Mouse (Mus musculus) CH12.LX (cell line): Measurements from ENCODE around the gene Hist1h3g. TPM values are rescaled to one million over a fixed set of nuclear protein-coding genes. Genes with fewer than 3 reads are reported as not detected.

Source experiments
- DNase-seq: peaks from one replicate; pipeline ENCODE4 v3.0.0-alpha.2; 2013; ENCODE audit errors: extremely low read depth
- H3K27ac ChIP-seq: 2 replicates; pipeline ENCODE4 v1.5.1; 2012; ENCODE audit warnings: low read depth, mild to moderate bottlenecking, control low read depth, moderate library complexity; ENCODE audit not compliant: insufficient read depth
- H3K27me3 ChIP-seq: replicated peaks from 2 replicates; pipeline ENCODE3; 2012; ENCODE audit warnings: inconsistent platforms
- H3K36me3 ChIP-seq, 2 experiments: replicated peaks in 1 of 2; 2 replicates each; pipeline versions ENCODE3 to v1.6.1; 2012; ENCODE audit warnings: inconsistent platforms in 1 of 2, low read length in 1 of 2, mild to moderate bottlenecking in 1 of 2, mixed read lengths in 1 of 2, moderate library complexity in 1 of 2; ENCODE audit not compliant: control insufficient read depth in 1 of 2, insufficient read depth in 1 of 2
- H3K4me1 ChIP-seq, 2 experiments: 2 replicates each; pipeline ENCODE4 v1.6.1; 2012; ENCODE audit warnings: inconsistent platforms in 1 of 2, moderate library complexity in 1 of 2; ENCODE audit not compliant: insufficient read depth in 2 of 2, control insufficient read depth in 1 of 2
- H3K4me2 ChIP-seq: 2 replicates; pipeline ENCODE4 v1.6.1; 2012; ENCODE audit warnings: low read depth, mild to moderate bottlenecking, control low read depth; ENCODE audit not compliant: poor library complexity, insufficient read depth, severe bottlenecking
- H3K4me3 ChIP-seq, 3 experiments: fragments of 150-350 bp in 1 of 3; sonication (generic) in 1 of 3; replicated peaks in 1 of 3; 2 replicates each; pipeline versions ENCODE3 to v1.5.1; 2011 to 2012; ENCODE audit warnings: low read depth in 2 of 3, low read length in 2 of 3, mild to moderate bottlenecking in 2 of 3, moderate library complexity in 2 of 3, control low read depth in 1 of 3, improper control_type of control experiment in 1 of 3, inconsistent platforms in 1 of 3, mixed read lengths in 1 of 3; ENCODE audit not compliant: poor library complexity in 1 of 3
- H3K79me2 ChIP-seq: replicated peaks from 2 replicates; pipeline ENCODE4 v1.6.1; 2012; ENCODE audit warnings: mild to moderate bottlenecking, moderate library complexity; ENCODE audit not compliant: control insufficient read depth, poor library complexity, insufficient read depth, severe bottlenecking; ENCODE audit errors: extremely low read depth
- H3K9ac ChIP-seq: 2 replicates; pipeline ENCODE4 v1.6.1; 2012; ENCODE audit warnings: low read depth, mild to moderate bottlenecking, control low read depth, moderate library complexity; ENCODE audit not compliant: insufficient read depth
- H3K9me3 ChIP-seq: replicated peaks from 2 replicates; pipeline ENCODE3; 2012; ENCODE audit warnings: low read length, inconsistent platforms, mixed read lengths
- BHLHE40 ChIP-seq: IDR thresholded peaks from 2 replicates; pipeline ENCODE4 v1.6.1; 2011; ENCODE audit warnings: mild to moderate bottlenecking, low read depth, low read length, improper control_type of control experiment
- CHD1 ChIP-seq: IDR thresholded peaks from 2 replicates; pipeline ENCODE4 v1.6.1; 2012; ENCODE audit warnings: low read depth, low read length, improper control_type of control experiment, inconsistent platforms
- CHD2 ChIP-seq: IDR thresholded peaks from 2 replicates; pipeline ENCODE4 v1.6.1; 2011; ENCODE audit warnings: low read length, improper control_type of control experiment
- CTCF ChIP-seq, 2 experiments: IDR thresholded peaks in 1 of 2; conservative IDR thresholded peaks in 1 of 2; 2 replicates each; pipeline ENCODE4 v1.5.1; 2011 to 2012; ENCODE audit warnings: low read depth in 2 of 2, low read length in 2 of 2, improper control_type of control experiment in 1 of 2, inconsistent platforms in 1 of 2, mild to moderate bottlenecking in 1 of 2, moderate library complexity in 1 of 2
- E2F4 ChIP-seq: IDR thresholded peaks from 2 replicates; pipeline ENCODE4 v1.6.1; 2011; ENCODE audit warnings: low read depth, low read length, improper control_type of control experiment; ENCODE audit not compliant: insufficient replicate concordance
- ELF1 ChIP-seq: IDR thresholded peaks from 2 replicates; pipeline ENCODE4 v1.6.1; 2014; ENCODE audit warnings: low read depth, mild to moderate bottlenecking, inconsistent platforms, low read length, improper control_type of control experiment
- EP300 ChIP-seq: IDR thresholded peaks from 2 replicates; pipeline ENCODE4 v1.6.1; 2011; ENCODE audit warnings: low read length, improper control_type of control experiment
- ETS1 ChIP-seq: conservative IDR thresholded peaks from 2 replicates; pipeline ENCODE4 v1.6.1; 2012; ENCODE audit warnings: low read depth, mild to moderate bottlenecking, inconsistent platforms, low read length, improper control_type of control experiment, moderate library complexity
- GABPA ChIP-seq: IDR thresholded peaks from 2 replicates; pipeline ENCODE4 v1.6.1; 2012; ENCODE audit warnings: low read depth, low read length, improper control_type of control experiment, inconsistent platforms; ENCODE audit not compliant: insufficient replicate concordance
- HCFC1 ChIP-seq: IDR thresholded peaks from 2 replicates; pipeline ENCODE4 v1.6.1; 2012; ENCODE audit warnings: low read depth, mild to moderate bottlenecking, inconsistent platforms, low read length, improper control_type of control experiment
- IRF4 ChIP-seq: IDR thresholded peaks from 2 replicates; pipeline ENCODE4 v1.6.1; 2014; ENCODE audit warnings: low read depth, mild to moderate bottlenecking, inconsistent platforms, low read length, improper control_type of control experiment
- JUN ChIP-seq: IDR thresholded peaks from 2 replicates; pipeline ENCODE4 v1.6.1; 2011; ENCODE audit warnings: low read depth, mild to moderate bottlenecking, low read length, improper control_type of control experiment, moderate library complexity; ENCODE audit not compliant: insufficient read depth
- JUND ChIP-seq: conservative IDR thresholded peaks from 2 replicates; pipeline ENCODE4 v1.6.1; 2011; ENCODE audit warnings: low read depth, low read length, improper control_type of control experiment
- KAT2A ChIP-seq: IDR thresholded peaks from 2 replicates; pipeline ENCODE4 v1.6.1; 2012; ENCODE audit warnings: low read length, improper control_type of control experiment, inconsistent platforms; ENCODE audit not compliant: insufficient replicate concordance
- MAFK ChIP-seq: IDR thresholded peaks from 2 replicates; pipeline ENCODE4 v1.6.1; 2011; ENCODE audit warnings: low read length, improper control_type of control experiment; ENCODE audit not compliant: insufficient replicate concordance
- MAX ChIP-seq: IDR thresholded peaks from 2 replicates; pipeline ENCODE4 v1.6.1; 2011; ENCODE audit warnings: low read length, improper control_type of control experiment
- MAZ ChIP-seq: IDR thresholded peaks from 2 replicates; pipeline ENCODE4 v1.6.1; 2012; ENCODE audit warnings: low read depth, mild to moderate bottlenecking, inconsistent platforms, low read length, improper control_type of control experiment, moderate library complexity
- MEF2A ChIP-seq: IDR thresholded peaks from 2 replicates; pipeline ENCODE4 v1.6.1; 2014; ENCODE audit warnings: low read depth, mild to moderate bottlenecking, inconsistent platforms, low read length, improper control_type of control experiment, borderline replicate concordance
- MXI1 ChIP-seq: IDR thresholded peaks from 2 replicates; pipeline ENCODE4 v1.6.1; 2011; ENCODE audit warnings: mild to moderate bottlenecking, low read depth, low read length, improper control_type of control experiment
- MYC ChIP-seq: IDR thresholded peaks from 2 replicates; pipeline ENCODE4 v1.6.1; 2011; ENCODE audit warnings: low read depth, mild to moderate bottlenecking, improper control_type of control experiment, low read length
- NELFE ChIP-seq: IDR thresholded peaks from 2 replicates; pipeline ENCODE4 v1.6.1; 2011; ENCODE audit warnings: low read depth, low read length, improper control_type of control experiment
- NRF1 ChIP-seq: IDR thresholded peaks from 2 replicates; pipeline ENCODE4 v1.6.1; 2014; ENCODE audit warnings: low read depth, mild to moderate bottlenecking, inconsistent platforms, low read length, improper control_type of control experiment, moderate library complexity
- PAX5 ChIP-seq: IDR thresholded peaks from 2 replicates; pipeline ENCODE4 v1.6.1; 2012; ENCODE audit warnings: low read length, inconsistent platforms, mixed read lengths
- POLR2A ChIP-seq: IDR thresholded peaks from 2 replicates; pipeline ENCODE4 v1.6.1; 2011; ENCODE audit warnings: low read depth, mild to moderate bottlenecking, improper control_type of control experiment, low read length
- POLR2AphosphoS2 ChIP-seq: IDR thresholded peaks from 2 replicates; pipeline ENCODE4 v1.6.1; 2011; ENCODE audit warnings: low read depth, low read length, improper control_type of control experiment
- RAD21 ChIP-seq: IDR thresholded peaks from 2 replicates; pipeline ENCODE4 v1.6.1; 2011; ENCODE audit warnings: low read depth, mild to moderate bottlenecking, low read length, improper control_type of control experiment, moderate library complexity
- RCOR1 ChIP-seq: conservative IDR thresholded peaks from 2 replicates; pipeline ENCODE4 v1.6.1; 2012; ENCODE audit warnings: low read depth, mild to moderate bottlenecking, inconsistent platforms, low read length, improper control_type of control experiment
- SIN3A ChIP-seq: IDR thresholded peaks from 2 replicates; pipeline ENCODE4 v1.6.1; 2012; ENCODE audit warnings: low read length, improper control_type of control experiment, inconsistent platforms
- SMC3 ChIP-seq: IDR thresholded peaks from 2 replicates; pipeline ENCODE4 v1.6.1; 2011; ENCODE audit warnings: low read depth, low read length, improper control_type of control experiment
- TBP ChIP-seq: conservative IDR thresholded peaks from 2 replicates; pipeline ENCODE4 v1.6.1; 2011; ENCODE audit warnings: low read depth, low read length, improper control_type of control experiment
- TCF12 ChIP-seq: IDR thresholded peaks from 2 replicates; pipeline ENCODE4 v1.6.1; 2014; ENCODE audit warnings: low read depth, mild to moderate bottlenecking, inconsistent platforms, low read length, improper control_type of control experiment
- UBTF ChIP-seq: IDR thresholded peaks from 2 replicates; pipeline ENCODE4 v1.6.1; 2012; ENCODE audit warnings: low read depth, mild to moderate bottlenecking, inconsistent platforms, low read length, improper control_type of control experiment, moderate library complexity
- USF1 ChIP-seq: IDR thresholded peaks from 2 replicates; pipeline ENCODE4 v1.6.1; 2014; ENCODE audit warnings: low read depth, mild to moderate bottlenecking, inconsistent platforms, low read length, improper control_type of control experiment
- USF2 ChIP-seq: conservative IDR thresholded peaks from 2 replicates; pipeline ENCODE4 v1.6.1; 2011; ENCODE audit warnings: low read depth, low read length, improper control_type of control experiment
- ZC3H11A ChIP-seq: IDR thresholded peaks from 2 replicates; pipeline ENCODE4 v1.6.1; 2012; ENCODE audit warnings: low read depth, mild to moderate bottlenecking, inconsistent platforms, low read length, improper control_type of control experiment
- ZKSCAN1 ChIP-seq: IDR thresholded peaks from 2 replicates; pipeline ENCODE4 v1.6.1; 2012; ENCODE audit warnings: low read depth, inconsistent platforms, low read length, improper control_type of control experiment, borderline replicate concordance
- ZMIZ1 ChIP-seq: IDR thresholded peaks from 2 replicates; pipeline ENCODE4 v1.6.1; 2012; ENCODE audit warnings: low read depth, mild to moderate bottlenecking, inconsistent platforms, low read length, improper control_type of control experiment
- ZNF384 ChIP-seq: IDR thresholded peaks from 2 replicates; pipeline ENCODE4 v1.6.1; 2012; ENCODE audit warnings: low read depth, low read length, improper control_type of control experiment, inconsistent platforms
- dilution Hi-C: fragments of 300-500 bp; cut with MboI; formaldehyde crosslinking; loops from 2 replicates; pipeline ENCODE4 v1.14.3; 2020; ENCODE audit warnings: low sequenced_read_pairs; ENCODE audit not compliant: extremely low pct_unique_long_range_greater_than_20kb, extremely low pct_ligation_motif_present
- in situ Hi-C: fragments of 300-500 bp; cut with MboI; formaldehyde crosslinking; loops from 3 replicates; pipeline ENCODE4 v1.14.3; 2019; ENCODE audit warnings: low sequenced_read_pairs, low pct_ligation_motif_present, low pct_unique_long_range_greater_than_20kb, mixed read lengths
- polyA plus RNA-seq: library from polyadenylated mRNA; unstranded; fragments of >175 nt; gene quantifications from 2 replicates; pipeline ENCODE4 v1.2.1, GENCODE M21; 2012; ENCODE audit warnings: low read depth; ENCODE audit not compliant: insufficient read length
- total RNA-seq, 2 experiments: library from RNA; depleted of rRNA; stranded (reverse); fragments of 300-350 nt in 1 of 2; fragments of >200 nt in 1 of 2; gene quantifications; 2 replicates each; pipeline ENCODE4 v1.2.3; 2012 to 2014

The Hist1h3g gene
- total and polyA plus RNA-seq, 3 experiments: 3.4 to 608 (median 75.3) TPM

- Histone ChIP-seq H3K4me3 (peak within 1 kb of the TSS; percentile 50 to 72 (median 51)), H3K79me2 (no peaks in the 10 kb centered on the region), H3K9me3 (no peaks in the 10 kb centered on the region), H3K36me3 (no peaks in the 10 kb centered on the region), H3K4me1 (peaks cover 0 to 19% of the 10 kb centered on the region in 2 experiments; a peak in 2 of 4 replicates), H3K4me2 (peak within 1 kb of the TSS; percentile 84), H3K27ac (peak within 1 kb of the TSS; percentile 97), H3K9ac (peak within 1 kb of the TSS; percentile 97), H3K27me3 (no peaks in the 10 kb centered on the region)
- dilution Hi-C loops: no loop called here
- in situ Hi-C loops: no loop called here
- DNase-seq: peak; percentile 94
- TF ChIP-seq RCOR1 (no peak; the same call in 1 of the 2 replicates), JUND (peak; percentile 54; the same call in 1 of the 2 replicates), EP300 (no peak), MAX (0 out of 2 replicates have a peak, but pooled peaks have one; percentile 8), USF2 (no peak), ZC3H11A (no peak), MYC (peak; percentile 82), CHD2 (peak; percentile 93), ETS1 (no peak), IRF4 (peak; percentile 8; the same call in 1 of the 2 replicates), MAFK (0 out of 2 replicates have a peak, but pooled peaks have one; percentile 7), MEF2A (no peak), MXI1 (peak; percentile 31; the same call in 1 of the 2 replicates), E2F4 (peak; percentile 71; the same call in 1 of the 2 replicates), UBTF (peak; percentile 90), CHD1 (no peak; the same call in none of the 2 replicates), SMC3 (no peak), HCFC1 (peak; percentile 79), ZNF384 (no peak), TCF12 (peak; percentile 80), MAZ (no peak), GABPA (no peak), CTCF (conservative IDR thresholded peaks at IDR 0.05 in 1 of 2, IDR thresholded peaks at IDR 0.05 in 1 of 2; ENCODE audit: low read depth in 2 of 2, low read length in 2 of 2) (no peak), ZMIZ1 (peak; percentile 99), POLR2A (peak; percentile 98), JUN (no peak), PAX5 (no peak), NELFE (peak; percentile 100), SIN3A (no peak), RAD21 (no peak), ELF1 (peak; percentile 99), NRF1 (no peak), BHLHE40 (no peak), TBP (peak; percentile 99), KAT2A (0 out of 2 replicates have a peak, but pooled peaks have one; percentile 67), ZKSCAN1 (no peak), USF1 (no peak), POLR2AphosphoS2 (peak; percentile 99)
These were observed 9.0 kb downstream of the Hist1h3g start, which contains the start of gene Hist1h3f for GRCm38 (mm10) chr13:23543965-23544786. Gene Hist1h3f (plus strand): TSS chr13:23544052.
